Mouse (Mus musculus): ENCODE results near the gene Fbxo27. TPM values are rescaled to one million over a fixed set of nuclear protein-coding genes. Genes with fewer than 3 reads are reported as not detected.

Gene Fbxo27
- total and polyA plus RNA-seq, 3 experiments: not detected

DNA sequence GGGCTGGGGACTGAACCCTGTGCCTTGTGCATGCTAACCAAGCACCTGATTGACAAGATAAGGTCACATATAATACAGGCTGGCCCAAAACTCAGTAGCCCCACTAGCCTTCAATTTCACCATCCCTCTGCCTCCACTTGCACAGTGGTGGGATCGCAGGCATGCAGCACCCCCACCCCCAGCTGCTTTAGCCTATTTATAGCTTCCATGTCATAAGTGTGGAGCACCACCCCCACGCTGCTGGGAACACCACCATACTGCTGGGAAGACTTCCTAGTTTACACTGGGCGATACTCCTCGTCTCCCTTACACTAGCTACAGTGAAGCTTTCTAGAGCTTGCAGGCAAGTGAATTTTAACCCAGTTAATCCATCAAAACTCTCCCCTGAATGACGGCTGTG lies 22.0 kb downstream of the Fbxo27 start:
- H3K79me2 ChIP-seq (ENCODE audit: control insufficient read depth, insufficient read depth, low read length, poor library complexity): no peaks in the 10 kb centered on the region
- H3K27ac ChIP-seq (ENCODE audit: control insufficient read depth, low read depth, low read length): no peak overlapping the region
- H3K9ac ChIP-seq (ENCODE audit: control insufficient read depth, low read depth, low read length, poor library complexity, severe bottlenecking): no peak overlapping the region
- DNase-seq (ENCODE audit: low read depth, low spot score): no peak
- H3K4me1 ChIP-seq (ENCODE audit: control insufficient read depth in 1 of 2, insufficient read depth in 2 of 2, low read length in 2 of 2): no peaks in the 10 kb centered on the region
- no peak for TF ChIP-seq NELFE (IDR thresholded peaks at IDR 0.05; ENCODE audit: low read depth, low read length)
- TF ChIP-seq SMC3 (IDR thresholded peaks at IDR 0.05; ENCODE audit: low read depth, low read length): no peak
- no peak for TF ChIP-seq POLR2A (IDR thresholded peaks at IDR 0.05; ENCODE audit: control insufficient read depth in 1 of 2, insufficient read depth in 1 of 2, low read depth in 1 of 2, low read length in 2 of 2, poor library complexity in 1 of 2)
- no peak for TF ChIP-seq ZC3H11A (IDR thresholded peaks at IDR 0.05; ENCODE audit: low read depth, low read length)
- TF ChIP-seq MAFK (IDR thresholded peaks at IDR 0.05; ENCODE audit: borderline replicate concordance, low read depth, low read length): no peak
- no peak for TF ChIP-seq CHD1 (IDR thresholded peaks at IDR 0.05; ENCODE audit: low read depth, low read length)
- TF ChIP-seq RAD21 (IDR thresholded peaks at IDR 0.05; ENCODE audit: low read depth, low read length): no peak
- TF ChIP-seq CTCF (IDR thresholded peaks at IDR 0.05 in 2 of 3, conservative IDR thresholded peaks at IDR 0.05 in 1 of 3; ENCODE audit: control insufficient read depth in 1 of 3, insufficient read depth in 1 of 3, low read depth in 2 of 3, low read length in 3 of 3, poor library complexity in 1 of 3, severe bottlenecking in 1 of 3): no peak
- TF ChIP-seq E2F4 (IDR thresholded peaks at IDR 0.05; ENCODE audit: borderline replicate concordance, low read depth, low read length): no peak
- TF ChIP-seq USF1 (IDR thresholded peaks at IDR 0.05; ENCODE audit: low read depth, low read length): no peak
- TF ChIP-seq NRF1 (IDR thresholded peaks at IDR 0.05; ENCODE audit: insufficient read depth, low read depth, low read length, poor library complexity, severe bottlenecking): no peak
- no peaks in the 10 kb centered on the region; a peak in 1 of 4 replicates for H3K27me3 ChIP-seq (ENCODE audit: control insufficient read depth in 1 of 2, insufficient read depth in 2 of 2, low read length in 2 of 2)
- no peaks in the 10 kb centered on the region for H3K36me3 ChIP-seq (ENCODE audit: control insufficient read depth in 1 of 2, insufficient read depth in 2 of 2, low read length in 2 of 2)
- no peak overlapping the region for H3K4me3 ChIP-seq (ENCODE audit: control insufficient read depth in 1 of 2, insufficient read depth in 1 of 2, low read depth in 2 of 2, low read length in 2 of 2)
- H3K9me3 ChIP-seq (replicated peaks; ENCODE audit: insufficient read depth, low read length): no peaks in the 10 kb centered on the region

DNA sequence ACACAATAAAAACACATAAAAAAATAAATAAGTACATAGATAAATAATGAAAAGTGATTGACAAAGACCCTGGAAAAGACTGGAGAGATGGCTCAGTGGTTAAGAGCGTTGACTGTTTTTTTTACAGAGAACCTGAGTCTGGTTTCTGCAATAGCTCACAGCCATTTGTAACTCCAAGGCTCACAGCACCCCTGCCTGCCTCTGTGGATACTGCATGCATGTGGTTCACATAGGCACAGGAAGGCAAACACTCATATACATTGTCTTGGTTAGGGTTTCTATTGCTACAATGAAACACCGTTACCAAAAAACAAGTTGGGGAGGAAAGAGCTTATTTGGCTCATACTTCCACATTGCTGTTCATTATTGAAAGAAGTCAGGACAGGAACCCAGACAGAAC lies 22.9 kb downstream of the Fbxo27 start:
- no peak for TF ChIP-seq NELFE (IDR thresholded peaks at IDR 0.05; ENCODE audit: low read depth, low read length)
- no peak for TF ChIP-seq POLR2A (IDR thresholded peaks at IDR 0.05; ENCODE audit: control insufficient read depth in 1 of 2, insufficient read depth in 1 of 2, low read depth in 1 of 2, low read length in 2 of 2, poor library complexity in 1 of 2)
- no peak for TF ChIP-seq ELF1 (IDR thresholded peaks at IDR 0.05; ENCODE audit: low read depth, low read length)
- Histone ChIP-seq H3K4me1 (ENCODE audit: control insufficient read depth in 1 of 2, insufficient read depth in 2 of 2, low read length in 2 of 2) (no peaks in the 10 kb centered on the region), H3K27ac (ENCODE audit: control insufficient read depth, low read depth, low read length) (no peak overlapping the region), H3K36me3 (ENCODE audit: control insufficient read depth in 1 of 2, insufficient read depth in 2 of 2, low read length in 2 of 2) (no peaks in the 10 kb centered on the region), H3K79me2 (ENCODE audit: control insufficient read depth, insufficient read depth, low read length, poor library complexity) (no peaks in the 10 kb centered on the region), H3K4me3 (ENCODE audit: control insufficient read depth in 1 of 2, insufficient read depth in 1 of 2, low read depth in 2 of 2, low read length in 2 of 2) (no peak overlapping the region), H3K9ac (ENCODE audit: control insufficient read depth, low read depth, low read length, poor library complexity, severe bottlenecking) (no peak overlapping the region), H3K27me3 (ENCODE audit: control insufficient read depth in 1 of 2, insufficient read depth in 2 of 2, low read length in 2 of 2) (no peaks in the 10 kb centered on the region; a peak in 1 of 4 replicates), H3K9me3 (replicated peaks; ENCODE audit: insufficient read depth, low read length) (no peaks in the 10 kb centered on the region)
- DNase-seq (ENCODE audit: low read depth, low spot score): no peak

DNA sequence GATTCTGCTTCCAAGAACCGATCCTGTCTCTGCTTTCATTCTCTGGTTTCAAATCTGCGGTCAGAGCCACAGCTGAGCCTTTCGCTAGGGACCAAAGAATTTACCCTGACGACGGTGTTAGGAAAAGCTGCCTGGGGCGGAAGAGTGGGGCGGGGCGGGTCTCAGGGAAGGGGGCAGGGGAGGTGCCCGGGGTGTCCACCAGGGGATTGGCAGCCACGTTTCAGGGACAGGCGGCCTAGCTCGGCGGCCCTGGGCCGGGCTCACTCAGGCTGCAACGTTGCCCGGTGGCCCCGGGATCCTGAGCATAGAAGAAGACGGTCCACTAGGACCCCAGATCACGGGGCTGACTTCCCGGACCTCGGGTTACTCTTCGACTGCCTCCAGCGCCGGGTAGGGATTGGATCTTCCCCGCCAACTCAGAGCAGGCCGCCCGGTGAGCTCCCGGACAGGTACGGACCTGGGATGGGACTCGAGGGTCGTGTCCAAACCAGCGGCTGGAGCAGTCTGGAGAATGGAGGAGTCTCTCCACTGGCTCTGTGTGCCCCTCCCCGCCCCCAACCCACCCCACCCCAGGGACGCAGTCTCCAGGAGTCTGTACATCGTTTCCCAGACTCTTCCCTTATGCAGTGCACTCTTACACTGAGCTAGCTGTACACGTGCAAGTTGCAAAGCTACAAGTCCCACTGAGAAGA lies 24.1 kb downstream of the Fbxo27 start, which contains the start of gene Fbxo17:
TSS of gene Fbxo17 (plus strand) at position 215 of the 692 bp plus-strand sequence.
- Histone ChIP-seq H3K9me3 (replicated peaks; ENCODE audit: insufficient read depth, low read length) (no peaks in the 10 kb centered on the region), H3K9ac (ENCODE audit: control insufficient read depth, low read depth, low read length, poor library complexity, severe bottlenecking) (no peak within 1 kb of the TSS), H3K27me3 (ENCODE audit: control insufficient read depth in 1 of 2, insufficient read depth in 2 of 2, low read length in 2 of 2) (no peaks in the 10 kb centered on the region; a peak in 1 of 4 replicates), H3K4me3 (ENCODE audit: control insufficient read depth in 1 of 2, insufficient read depth in 1 of 2, low read depth in 2 of 2, low read length in 2 of 2) (no peak within 1 kb of the TSS), H3K36me3 (ENCODE audit: control insufficient read depth in 1 of 2, insufficient read depth in 2 of 2, low read length in 2 of 2) (no peaks in the 10 kb centered on the region), H3K4me1 (ENCODE audit: control insufficient read depth in 1 of 2, insufficient read depth in 2 of 2, low read length in 2 of 2) (no peaks in the 10 kb centered on the region), H3K27ac (ENCODE audit: control insufficient read depth, low read depth, low read length) (no peak within 1 kb of the TSS), H3K79me2 (ENCODE audit: control insufficient read depth, insufficient read depth, low read length, poor library complexity) (no peaks in the 10 kb centered on the region)
- no peak for TF ChIP-seq CHD2 (IDR thresholded peaks at IDR 0.05; ENCODE audit: low read length)
- no peak for TF ChIP-seq ZMIZ1 (IDR thresholded peaks at IDR 0.05; ENCODE audit: low read depth, low read length)
- TF ChIP-seq MEF2A (IDR thresholded peaks at IDR 0.05; ENCODE audit: extremely low read depth, insufficient replicate concordance, low read depth, low read length, poor library complexity, severe bottlenecking): no peak
- no peak for TF ChIP-seq SIN3A (IDR thresholded peaks at IDR 0.05; ENCODE audit: low read length)
- TF ChIP-seq CHD1 (IDR thresholded peaks at IDR 0.05; ENCODE audit: low read depth, low read length): no peak
- DNase-seq (ENCODE audit: low read depth, low spot score): no peak

All from MEL (cell line).